Mouse (Mus musculus) forelimb bud, embryonic 11.5 days (tissue): ENCODE data around the gene Dock6.

Experiments used
- DNase-seq: peaks from one replicate; pipeline ENCODE4 v3.0.0-alpha.2; 2012; ENCODE audit warnings: low read depth, low spot score

The Dock6 gene

GRCm38 (mm10) chr9:21846755-21847341, 5.6 kb downstream of the Dock6 start:
- peak; percentile 73 for DNase-seq

DNA sequence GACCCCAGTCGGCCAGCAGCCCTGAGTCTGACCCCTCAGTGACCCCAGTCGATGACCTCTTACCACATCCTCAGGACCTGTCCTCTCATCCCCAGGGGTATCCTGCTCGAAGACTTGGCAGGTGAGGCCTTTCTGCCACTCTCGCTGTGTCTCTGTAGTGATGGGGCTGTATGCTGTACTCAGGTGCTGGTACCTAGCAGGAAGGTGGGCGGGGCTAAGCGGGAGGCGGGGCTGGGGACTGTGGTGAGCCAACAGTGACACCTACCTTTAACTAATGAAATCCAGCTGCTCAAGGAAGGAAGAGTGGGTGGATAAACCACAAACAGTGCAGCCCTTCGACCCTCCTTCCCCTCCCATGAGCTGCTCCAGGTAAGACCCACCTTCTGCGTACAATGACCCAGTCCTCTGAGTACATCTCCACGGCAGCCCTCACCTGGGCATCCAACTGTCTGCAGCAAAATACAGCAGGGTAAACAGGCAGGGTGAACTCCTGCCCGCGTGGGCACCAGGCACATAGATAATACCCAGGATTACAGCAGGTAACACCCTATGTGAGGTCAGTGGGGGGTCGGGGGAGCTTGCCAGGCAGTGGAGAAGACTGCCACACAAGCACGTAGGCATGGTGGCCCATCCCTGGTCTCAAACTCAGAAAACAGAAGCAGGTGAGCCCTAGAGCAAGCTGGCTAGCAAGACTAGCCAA, 6.9 kb downstream of the Dock6 start:
- no peak for DNase-seq

- no peak for DNase-seq
Observed at GRCm38 (mm10) chr9:21843086-21843485, 9.3 kb downstream of the Dock6 start.

DNA sequence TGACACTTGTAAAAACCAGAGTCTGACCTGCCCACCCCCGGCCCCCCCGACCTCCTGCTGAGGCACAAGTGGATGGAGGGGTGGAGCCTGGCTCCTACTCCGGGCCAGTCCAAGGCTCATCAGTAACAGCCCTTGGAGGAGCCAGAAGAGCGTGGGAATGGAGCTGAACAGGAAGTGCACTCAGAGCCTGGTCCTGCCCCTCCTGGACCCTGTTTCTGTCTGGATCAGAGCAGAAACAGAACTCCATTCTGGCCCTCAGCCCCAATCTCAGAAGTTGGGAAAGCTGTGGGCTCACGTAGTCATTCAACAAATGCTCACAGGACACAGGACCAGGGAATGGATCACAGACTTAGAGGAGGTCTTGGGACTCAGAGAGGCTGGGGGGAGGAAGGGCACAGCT, 10.0 kb downstream of the Dock6 start:
- DNase-seq = no peak

- DNase-seq = no peak
Observed at GRCm38 (mm10) chr9:21841340-21841739, 11.1 kb downstream of the Dock6 start.

- peak; percentile 48 for DNase-seq
Observed at GRCm38 (mm10) chr9:21840115-21840787, 12.2 kb downstream of the Dock6 start.

DNA sequence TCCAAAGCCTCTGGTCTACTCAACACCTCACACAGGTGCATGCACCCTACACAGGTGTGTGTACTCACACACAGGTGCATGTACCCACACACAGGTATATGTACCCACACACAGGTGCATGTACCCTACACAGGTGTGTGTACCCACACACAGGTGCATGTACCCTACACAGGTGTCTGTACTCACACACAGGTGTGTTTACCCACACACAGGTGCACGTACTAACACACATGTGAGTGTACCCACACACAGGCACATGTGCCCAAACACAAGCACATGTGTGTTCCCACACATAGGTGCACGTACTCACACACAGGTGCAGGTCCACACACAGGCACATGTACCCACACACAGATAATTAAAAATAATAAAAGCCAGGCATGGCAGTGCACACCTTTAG, 14.7 kb downstream of the Dock6 start:
- DNase-seq = no peak

DNA sequence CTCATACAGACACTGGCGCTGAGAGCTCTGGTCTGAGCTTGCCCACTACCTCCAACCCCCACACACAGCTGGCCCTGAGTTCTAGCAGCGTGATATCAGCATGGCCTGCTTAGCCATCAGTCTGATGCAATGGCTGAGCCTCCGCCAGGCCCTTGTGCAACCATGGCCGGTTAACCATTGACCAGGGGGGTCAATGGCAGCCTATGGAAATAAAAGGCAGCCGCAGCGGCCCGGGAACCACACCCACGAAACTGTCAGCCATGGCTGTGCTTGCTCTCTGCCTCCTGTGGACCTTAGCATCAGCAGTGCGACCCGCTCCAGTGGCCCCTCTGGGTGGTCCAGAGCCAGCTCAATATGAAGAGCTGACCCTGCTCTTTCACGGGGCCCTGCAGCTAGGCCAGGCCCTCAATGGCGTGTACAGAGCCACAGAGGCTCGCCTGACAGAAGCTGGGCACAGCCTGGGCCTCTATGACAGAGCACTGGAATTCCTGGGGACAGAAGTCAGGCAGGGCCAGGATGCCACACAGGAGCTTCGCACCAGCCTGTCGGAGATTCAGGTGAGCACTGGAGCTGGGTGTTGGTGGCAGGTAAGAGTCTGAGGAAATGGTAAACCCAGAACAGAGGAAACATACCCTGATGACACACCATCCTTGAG, 17.1 kb downstream of the Dock6 start, which contains the start of gene Angptl8:
TSS of gene Angptl8 (plus strand) at position 253 of the 655 bp plus-strand sequence.
- DNase-seq = no peak

DNA sequence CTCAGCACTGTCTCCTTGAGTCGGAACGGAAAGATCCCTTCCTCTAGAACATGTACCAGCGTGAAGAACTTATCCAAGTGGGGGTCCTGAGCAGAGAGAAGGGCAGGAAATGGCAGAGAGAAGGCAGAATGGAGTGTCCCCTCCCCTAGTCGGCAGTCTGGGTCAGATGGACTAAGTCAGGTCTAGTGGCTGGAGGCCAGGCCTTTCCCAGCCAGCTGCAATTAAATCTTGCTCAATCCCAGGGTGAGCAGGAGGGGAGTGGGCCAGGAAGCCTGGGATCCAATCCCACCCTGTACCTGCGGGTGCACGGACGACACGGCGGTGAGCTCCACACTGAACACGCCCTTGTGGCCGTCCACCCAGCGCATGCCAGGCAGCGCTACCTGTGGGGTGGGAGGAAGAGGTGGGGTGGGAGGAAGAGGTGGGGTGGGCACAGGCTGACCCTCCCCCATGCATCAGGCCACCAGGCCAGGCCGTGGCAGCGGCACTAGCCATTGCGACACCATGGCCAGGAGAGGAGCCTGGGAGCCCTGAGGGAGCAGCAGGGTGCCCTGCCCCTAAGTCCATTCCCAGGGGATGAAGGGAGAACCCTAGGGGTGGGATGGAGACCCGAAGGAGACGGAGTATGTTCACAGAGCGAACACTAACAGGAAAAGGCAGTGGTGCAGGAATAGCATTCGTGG, 20.7 kb downstream of the Dock6 start:
- DNase-seq = no peak

DNA sequence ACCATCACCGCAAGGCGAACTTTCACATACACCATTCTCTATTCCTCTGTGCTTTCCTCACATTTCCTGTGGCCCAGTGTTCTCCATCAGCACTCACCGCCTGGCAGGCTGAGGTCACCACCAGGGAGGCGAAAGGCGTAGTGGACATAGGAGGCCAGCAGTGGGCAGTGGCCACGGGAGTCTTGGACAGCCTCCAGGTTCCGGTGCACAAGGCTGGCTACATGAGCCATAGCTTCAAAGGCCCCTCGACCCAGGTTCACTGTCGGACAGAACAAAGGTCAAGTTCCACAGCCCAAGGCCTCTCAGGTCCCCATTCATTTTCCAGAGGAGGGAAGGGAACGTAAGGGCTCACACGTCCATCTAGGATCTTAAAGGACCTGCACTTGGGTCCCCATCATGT, 21.5 kb downstream of the Dock6 start:
- DNase-seq = no peak

DNA sequence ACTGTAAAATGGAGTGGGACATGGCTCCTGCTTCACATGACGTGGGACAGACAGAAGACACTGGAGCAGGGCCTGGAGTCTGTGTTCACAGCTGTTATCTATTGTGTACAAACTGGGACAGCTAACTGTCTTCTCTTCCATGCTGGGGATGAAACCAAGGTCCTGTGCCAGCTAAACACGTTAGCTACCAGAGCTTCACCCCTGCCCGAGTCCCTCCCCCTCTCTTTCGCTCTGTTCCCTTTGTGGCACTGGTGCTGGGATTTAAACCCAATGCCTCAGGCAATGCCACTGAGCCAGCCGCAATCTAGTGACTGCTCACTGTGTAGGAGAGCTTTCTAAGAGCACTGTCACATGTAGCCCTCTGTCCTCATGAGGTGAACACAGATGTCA, 22.0 kb downstream of the Dock6 start:
- no peak for DNase-seq

GRCm38 (mm10) chr9:21829834-21830460, 22.5 kb downstream of the Dock6 start:
- DNase-seq = no peak

GRCm38 (mm10) chr9:21824366-21824765, 28.1 kb downstream of the Dock6 start:
- no peak for DNase-seq

GRCm38 (mm10) chr9:21823957-21824356, 28.5 kb downstream of the Dock6 start:
- no peak for DNase-seq

- no peak for DNase-seq
Observed at GRCm38 (mm10) chr9:21822686-21823085, 29.7 kb downstream of the Dock6 start.

GRCm38 (mm10) chr9:21820183-21820582, 32.3 kb downstream of the Dock6 start:
- DNase-seq = no peak

- no peak for DNase-seq
Observed at GRCm38 (mm10) chr9:21819181-21819729, 33.2 kb downstream of the Dock6 start.

- DNase-seq = no peak
Observed at GRCm38 (mm10) chr9:21818561-21818960, 33.9 kb downstream of the Dock6 start.

DNA sequence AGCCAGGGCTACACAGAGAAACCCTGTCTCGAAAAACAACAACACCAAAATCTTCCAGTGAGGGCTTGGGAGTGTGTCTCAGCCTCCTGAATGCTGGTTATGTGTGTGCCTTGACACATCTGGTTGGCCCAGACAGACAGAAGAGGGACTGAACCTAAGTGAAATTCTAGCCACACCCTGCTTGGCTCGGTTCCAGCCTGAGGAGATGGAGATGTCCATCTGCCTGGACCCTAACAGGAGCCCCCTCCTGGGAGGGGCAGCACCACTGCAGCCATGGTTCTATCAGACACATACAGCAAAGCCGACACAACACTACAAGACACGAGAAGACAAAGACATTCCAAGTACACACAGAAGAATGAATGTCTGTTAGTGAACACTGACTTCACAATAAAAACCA, 34.3 kb downstream of the Dock6 start:
- DNase-seq = no peak

DNA sequence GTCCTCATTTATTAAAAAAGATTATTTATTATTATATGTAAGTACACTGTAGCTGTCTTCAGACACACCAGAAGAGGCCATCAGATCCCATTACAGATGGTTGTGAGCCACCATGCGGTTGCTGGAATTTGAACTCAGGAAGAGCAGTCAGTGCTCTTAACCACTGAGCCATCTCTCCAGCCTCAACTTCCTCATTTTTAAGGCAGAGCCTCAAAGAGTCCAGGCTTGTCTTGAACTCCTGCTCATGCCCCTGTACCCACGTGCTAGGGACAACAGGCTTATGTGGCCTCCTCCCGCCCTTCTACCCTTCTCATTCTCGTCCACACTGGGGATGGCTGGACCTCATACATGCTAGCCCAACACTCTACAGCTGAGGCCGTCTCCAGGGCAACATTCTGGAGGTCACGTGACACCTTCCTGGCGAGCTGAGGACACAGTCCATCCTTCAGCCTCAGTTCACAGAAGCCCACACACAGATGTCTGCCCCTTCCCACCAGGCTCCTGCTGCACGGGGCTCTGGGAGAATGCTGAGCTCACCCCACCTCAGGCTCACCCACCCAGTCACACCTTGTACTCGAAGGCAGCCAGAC, 35.6 kb downstream of the Dock6 start:
- DNase-seq = no peak

DNA sequence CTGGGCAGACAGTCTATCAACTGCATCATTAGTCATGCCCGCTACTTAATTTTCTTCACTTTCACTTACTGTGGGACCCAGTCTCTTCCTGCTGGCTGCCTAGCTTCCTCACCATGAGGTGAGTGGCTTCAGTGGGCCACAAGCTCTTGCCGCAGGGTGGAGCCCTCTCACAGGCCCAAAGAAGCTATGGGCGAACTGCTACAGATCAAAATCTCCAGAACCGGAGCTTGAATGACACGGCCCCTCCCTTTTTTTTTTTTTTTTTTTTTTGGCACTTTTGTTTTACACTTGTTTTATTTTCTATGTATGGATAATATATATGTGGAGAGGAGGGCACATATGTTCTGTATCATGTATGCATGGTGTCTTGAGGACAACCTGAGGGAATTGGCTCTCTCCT, 41.3 kb downstream of the Dock6 start:
- DNase-seq = no peak
